Mouse (Mus musculus) lung, postnatal 0 days (tissue): ENCODE results near the gene Msln. TPM values are rescaled to one million over a fixed set of nuclear protein-coding genes. Genes with fewer than 3 reads are reported as not detected.

Source experiments
- ATAC-seq: fragments of 200-750 bp; cut with Nextera tagmentation; 2 replicates; pipeline ENCODE4 v1.8.0; 2017; ENCODE audit warnings: moderate library complexity
- DNase-seq: peaks from one replicate; pipeline ENCODE4 v3.0.0-alpha.2; 2016; ENCODE audit warnings: low spot score
- H3K27ac ChIP-seq: fragments of 300-500 bp; sonication (generic); 2 replicates; pipeline ENCODE4 v1.5.1; 2014; ENCODE audit warnings: antibody characterized with exemption, mild to moderate bottlenecking, low read length, mixed read lengths
- H3K27me3 ChIP-seq: fragments of 300-500 bp; sonication (generic); replicated peaks from 2 replicates; pipeline ENCODE4 v1.6.1; 2014; ENCODE audit warnings: low read length, mixed read lengths; ENCODE audit not compliant: insufficient read depth
- H3K36me3 ChIP-seq: fragments of 300-500 bp; sonication (generic); 2 replicates; pipeline ENCODE4 v1.6.1; 2014; ENCODE audit warnings: low read length, mixed read lengths; ENCODE audit not compliant: insufficient read depth
- H3K4me1 ChIP-seq: fragments of 300-500 bp; sonication (generic); 2 replicates; pipeline ENCODE4 v1.6.1; 2014; ENCODE audit warnings: antibody characterized with exemption, low read depth, low read length, mixed read lengths; ENCODE audit not compliant: insufficient read depth
- H3K4me2 ChIP-seq: fragments of 300-500 bp; sonication (generic); replicated peaks from 2 replicates; pipeline ENCODE4 v1.6.1; 2014; ENCODE audit warnings: low read depth, mild to moderate bottlenecking, low read length, moderate library complexity, mixed read lengths
- H3K4me3 ChIP-seq: fragments of 300-500 bp; sonication (generic); 2 replicates; pipeline ENCODE4 v1.5.1; 2014; ENCODE audit warnings: low read depth, low read length
- H3K9ac ChIP-seq: fragments of 300-500 bp; sonication (generic); replicated peaks from 2 replicates; pipeline ENCODE4 v1.6.1; 2014; ENCODE audit warnings: low read depth, mild to moderate bottlenecking
- H3K9me3 ChIP-seq: fragments of 300-500 bp; sonication (generic); 2 replicates; pipeline ENCODE4 v1.6.1; 2016; ENCODE audit warnings: low read length, mixed read lengths
- CTCF ChIP-seq: IDR thresholded peaks from 2 replicates; pipeline ENCODE4 v1.5.1; 2016; ENCODE audit warnings: antibody characterized with exemption, mild to moderate bottlenecking
- EP300 ChIP-seq: IDR thresholded peaks from 2 replicates; pipeline ENCODE4 v1.6.1; 2016; ENCODE audit warnings: antibody characterized with exemption, mild to moderate bottlenecking, control low read depth
- WGBS: fragments of 180-500 bp; shearing (Covaris S2); extraction: QIAGEN DNeasy Blood & Tissue Kit; methylation state at CpG from one replicate; pipeline ENCODE4 v1.1.7; 2014; 5-methylcytosine and 5-hydroxymethylcytosine counted together
- polyA plus RNA-seq: library from polyadenylated mRNA; unstranded; fragments of >200 nt; fragmentation: Nextera tagmentation; extraction: Ambion mirVana; gene quantifications from 2 replicates; pipeline ENCODE4 v1.2.1, GENCODE M21; 2015

The Msln gene
- polyA plus RNA-seq: 584 and 630 TPM in 2 replicates

GRCm38 (mm10) chr17:25754241-25754640 is at the start of gene Msln:
TSS of gene Msln (minus strand) at chr17:25754378.
- TF ChIP-seq CTCF (no peak), EP300 (no peak)
- ATAC-seq (peak; percentile 40), DNase-seq (peak; percentile 51)
- H3K27ac ChIP-seq: peak within 1 kb of the TSS; percentile 89
- H3K36me3 ChIP-seq: no peaks in the 10 kb centered on the region
- H3K27me3 ChIP-seq: no peaks in the 10 kb centered on the region
- H3K9ac ChIP-seq: no peak within 1 kb of the TSS
- 72% methylated on average over 9 of the region's 9 CpGs for WGBS
- peak within 1 kb of the TSS; percentile 42 for H3K4me2 ChIP-seq
- no peak within 1 kb of the TSS for H3K4me3 ChIP-seq
- no peaks in the 10 kb centered on the region for H3K4me1 ChIP-seq
- H3K9me3 ChIP-seq: no peaks in the 10 kb centered on the region

- no peak overlapping the region for H3K4me3 ChIP-seq
- H3K27ac ChIP-seq: no peak overlapping the region
- no peaks in the 10 kb centered on the region for H3K27me3 ChIP-seq
- no peaks in the 10 kb centered on the region for H3K4me1 ChIP-seq
- no peak overlapping the region for H3K4me2 ChIP-seq
- H3K36me3 ChIP-seq: no peaks in the 10 kb centered on the region
- DNase-seq: no peak
- 7% methylated on average over 10 of the region's 10 CpGs for WGBS
- TF ChIP-seq CTCF: no peak
- TF ChIP-seq EP300: no peak
- no peaks in the 10 kb centered on the region for H3K9me3 ChIP-seq
- no peak overlapping the region for H3K9ac ChIP-seq
- no peak; the same call in 1 of the 2 replicates for ATAC-seq
These were observed 48.8 kb upstream of the Msln start for GRCm38 (mm10) chr17:25802825-25803517.

- Histone ChIP-seq H3K36me3 (no peaks in the 10 kb centered on the region), H3K4me2 (no peak overlapping the region), H3K27ac (no peak overlapping the region), H3K9me3 (no peaks in the 10 kb centered on the region), H3K4me3 (no peak overlapping the region), H3K4me1 (peaks cover 3% of the 10 kb centered on the region; the same call in 1 of the 2 replicates), H3K9ac (no peak overlapping the region), H3K27me3 (no peaks in the 10 kb centered on the region)
- TF ChIP-seq CTCF: peak; percentile 91
- TF ChIP-seq EP300: no peak
- peak; percentile 79 for DNase-seq
- peak; percentile 63 for ATAC-seq
- 8% methylated on average over 6 of the region's 6 CpGs for WGBS
These were observed 46.9 kb upstream of the Msln start for GRCm38 (mm10) chr17:25801029-25801428.

DNA sequence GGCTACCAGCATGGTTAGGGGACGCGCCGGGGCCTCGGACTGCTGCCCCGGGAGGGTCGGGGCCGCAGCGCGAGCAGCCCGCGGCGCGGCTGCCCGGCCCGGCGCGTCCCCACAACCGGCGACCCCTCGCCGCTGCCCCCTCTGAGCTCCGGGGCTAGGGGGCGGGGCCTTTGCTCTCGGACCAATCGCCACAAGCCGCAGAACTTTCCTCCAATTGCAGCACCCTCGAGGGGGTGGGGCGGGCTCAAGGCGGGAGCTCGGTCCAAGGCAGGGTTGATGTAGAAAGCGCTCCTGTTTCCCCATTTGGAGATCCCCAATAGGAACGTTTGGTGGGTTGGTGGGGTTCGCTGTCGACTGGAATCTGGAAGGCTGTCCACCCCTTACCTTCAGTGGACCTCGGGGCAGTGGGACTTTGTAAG is 42.8 kb upstream of the Msln start, which contains the start of gene Metrn:
TSS of gene Metrn (minus strand) at position 186 of the 419 bp plus-strand sequence.
- Histone ChIP-seq H3K4me3 (peak within 1 kb of the TSS; percentile 75), H3K9ac (peak within 1 kb of the TSS; percentile 48), H3K36me3 (no peaks in the 10 kb centered on the region), H3K4me2 (peak within 1 kb of the TSS; percentile 87), H3K27ac (no peak within 1 kb of the TSS), H3K9me3 (no peaks in the 10 kb centered on the region), H3K27me3 (no peaks in the 10 kb centered on the region), H3K4me1 (peaks cover 9% of the 10 kb centered on the region; the same call in 1 of the 2 replicates)
- TF ChIP-seq EP300 (no peak), CTCF (no peak)
- DNase-seq (peak; percentile 89), ATAC-seq (peak; percentile 76)
- under 1% methylated on average over 25 of the region's 35 CpGs for WGBS

GRCm38 (mm10) chr17:25796211-25796771 is 42.1 kb upstream of the Msln start:
- Histone ChIP-seq H3K36me3 (no peaks in the 10 kb centered on the region), H3K9me3 (no peaks in the 10 kb centered on the region), H3K27me3 (no peaks in the 10 kb centered on the region), H3K9ac (peak overlapping the region; percentile 48), H3K27ac (no peak overlapping the region), H3K4me1 (peaks cover 9% of the 10 kb centered on the region; the same call in 1 of the 2 replicates), H3K4me3 (peak overlapping the region; percentile 75), H3K4me2 (peak overlapping the region; percentile 87)
- DNase-seq: no peak
- 0 out of 2 replicates have a peak, but pooled peaks have one; percentile 0 for ATAC-seq
- TF ChIP-seq CTCF: no peak
- TF ChIP-seq EP300: no peak
- WGBS: 3% methylated on average over 37 of the region's 37 CpGs

GRCm38 (mm10) chr17:25795609-25796092 is 41.5 kb upstream of the Msln start, which contains the start of gene AC134908.4:
TSS of gene AC134908.4 (minus strand) at chr17:25795659.
- Histone ChIP-seq H3K4me2 (peak within 1 kb of the TSS; percentile 87), H3K27me3 (no peaks in the 10 kb centered on the region), H3K9me3 (no peaks in the 10 kb centered on the region), H3K4me1 (peaks cover 9% of the 10 kb centered on the region; the same call in 1 of the 2 replicates), H3K9ac (peak within 1 kb of the TSS; percentile 48), H3K27ac (no peak within 1 kb of the TSS), H3K36me3 (no peaks in the 10 kb centered on the region), H3K4me3 (peak within 1 kb of the TSS; percentile 75)
- peak; percentile 32 for DNase-seq
- no peak for ATAC-seq
- 24% methylated on average over 6 of the region's 6 CpGs for WGBS
- TF ChIP-seq EP300 (no peak), CTCF (no peak)
